Mouse (Mus musculus): ENCODE measurements around the gene Lpgat1. TPM values are rescaled to one million over a fixed set of nuclear protein-coding genes. Genes with fewer than 3 reads are reported as not detected.

Lpgat1 gene
- polyA plus RNA-seq (2014; fragmentation: Nextera tagmentation; extraction: Ambion mirVana), result 59.3 and 65.6 TPM in 2 replicates

GRCm38 (mm10) chr1:191717601-191718498 is at the start of gene Lpgat1:
Lpgat1 (plus strand) TSS chr1:191717834.
- WGBS, result under 1% methylated on average over 89 of the region's 113 CpGs
- Histone ChIP-seq H3K27me3 (ENCODE audit: control insufficient read depth, insufficient read depth, low read length) (no peaks in the 10 kb centered on the region), H3K4me1 (ENCODE audit: control insufficient read depth in 2 of 2, insufficient read depth in 2 of 2, low read length in 2 of 2) (peaks cover 5 to 29% of the 10 kb centered on the region in 2 experiments; a peak in 3 of 4 replicates), H3K9me3 (ENCODE audit: control insufficient read depth, low read length) (no peaks in the 10 kb centered on the region), H3K4me2 (ENCODE audit: low read length) (peak within 1 kb of the TSS; percentile 69), H3K27ac (replicated peaks in 1 of 2; ENCODE audit: control insufficient read depth in 1 of 2, insufficient read depth in 1 of 2, low read depth in 2 of 2, low read length in 2 of 2) (peak within 1 kb of the TSS; percentile 76 to 94), H3K36me3 (ENCODE audit: control insufficient read depth, insufficient read depth, low read length) (peaks cover 24% of the 10 kb centered on the region), H3K9ac (ENCODE audit: low read length) (peak within 1 kb of the TSS; percentile 93), H3K4me3 (ENCODE audit: control insufficient read depth in 1 of 2, insufficient read depth in 1 of 2, low read depth in 1 of 2, low read length in 2 of 2) (peak within 1 kb of the TSS; percentile 70 to 78)
- ATAC-seq (ENCODE audit: insufficient number of reproducible peaks, insufficient read depth, low FRiP score, low read depth), result peak; percentile 84

GRCm38 (mm10) chr1:191668030-191668429 is 49.6 kb upstream of the Lpgat1 start:
- Histone ChIP-seq H3K4me2 (ENCODE audit: low read length) (no peak overlapping the region), H3K4me1 (ENCODE audit: control insufficient read depth in 2 of 2, insufficient read depth in 2 of 2, low read length in 2 of 2) (no peaks in the 10 kb centered on the region), H3K9me3 (ENCODE audit: control insufficient read depth, low read length) (no peaks in the 10 kb centered on the region), H3K36me3 (ENCODE audit: control insufficient read depth, insufficient read depth, low read length) (no peaks in the 10 kb centered on the region), H3K27me3 (ENCODE audit: control insufficient read depth, insufficient read depth, low read length) (no peaks in the 10 kb centered on the region), H3K9ac (ENCODE audit: low read length) (no peak overlapping the region), H3K27ac (replicated peaks in 1 of 2; ENCODE audit: control insufficient read depth in 1 of 2, insufficient read depth in 1 of 2, low read depth in 2 of 2, low read length in 2 of 2) (no peak overlapping the region), H3K4me3 (ENCODE audit: control insufficient read depth in 1 of 2, insufficient read depth in 1 of 2, low read depth in 1 of 2, low read length in 2 of 2) (no peak overlapping the region)
- 69% methylated on average over 9 of the region's 9 CpGs for WGBS
- no peak for ATAC-seq (ENCODE audit: insufficient number of reproducible peaks, insufficient read depth, low FRiP score, low read depth)

GRCm38 (mm10) chr1:191674071-191674470 is 43.6 kb upstream of the Lpgat1 start:
- ATAC-seq (ENCODE audit: insufficient number of reproducible peaks, insufficient read depth, low FRiP score, low read depth), result no peak
- no peak overlapping the region for H3K4me3 ChIP-seq (ENCODE audit: control insufficient read depth in 1 of 2, insufficient read depth in 1 of 2, low read depth in 1 of 2, low read length in 2 of 2)
- 68% methylated on average over 5 of the region's 5 CpGs for WGBS

GRCm38 (mm10) chr1:191681633-191682032 is 36.0 kb upstream of the Lpgat1 start:
- Histone ChIP-seq H3K4me3 (ENCODE audit: control insufficient read depth in 1 of 2, insufficient read depth in 1 of 2, low read depth in 1 of 2, low read length in 2 of 2) (no peak overlapping the region), H3K9me3 (ENCODE audit: control insufficient read depth, low read length) (peaks cover 15% of the 10 kb centered on the region), H3K27me3 (ENCODE audit: control insufficient read depth, insufficient read depth, low read length) (no peaks in the 10 kb centered on the region), H3K9ac (ENCODE audit: low read length) (no peak overlapping the region), H3K4me1 (ENCODE audit: control insufficient read depth in 2 of 2, insufficient read depth in 2 of 2, low read length in 2 of 2) (no peaks in the 10 kb centered on the region), H3K4me2 (ENCODE audit: low read length) (no peak overlapping the region), H3K36me3 (ENCODE audit: control insufficient read depth, insufficient read depth, low read length) (no peaks in the 10 kb centered on the region), H3K27ac (replicated peaks in 1 of 2; ENCODE audit: control insufficient read depth in 1 of 2, insufficient read depth in 1 of 2, low read depth in 2 of 2, low read length in 2 of 2) (no peak overlapping the region)
- 54% methylated on average over 2 of the region's 2 CpGs for WGBS
- no peak for ATAC-seq (ENCODE audit: insufficient number of reproducible peaks, insufficient read depth, low FRiP score, low read depth)

More at GRCm38 (mm10) chr1:191674071-191674470, 43.6 kb upstream of the Lpgat1 start:
- Histone ChIP-seq H3K27ac (replicated peaks in 1 of 2; ENCODE audit: control insufficient read depth in 1 of 2, insufficient read depth in 1 of 2, low read depth in 2 of 2, low read length in 2 of 2) (no peak overlapping the region), H3K36me3 (ENCODE audit: control insufficient read depth, insufficient read depth, low read length) (no peaks in the 10 kb centered on the region), H3K27me3 (ENCODE audit: control insufficient read depth, insufficient read depth, low read length) (no peaks in the 10 kb centered on the region), H3K4me1 (ENCODE audit: control insufficient read depth in 2 of 2, insufficient read depth in 2 of 2, low read length in 2 of 2) (no peaks in the 10 kb centered on the region), H3K4me2 (ENCODE audit: low read length) (no peak overlapping the region), H3K9me3 (ENCODE audit: control insufficient read depth, low read length) (no peaks in the 10 kb centered on the region), H3K9ac (ENCODE audit: low read length) (no peak overlapping the region)

GRCm38 (mm10) chr1:191687531-191687930 is 30.1 kb upstream of the Lpgat1 start:
- no peak for ATAC-seq (ENCODE audit: insufficient number of reproducible peaks, insufficient read depth, low FRiP score, low read depth)
- no peak overlapping the region for H3K9ac ChIP-seq (ENCODE audit: low read length)
- H3K27ac ChIP-seq (replicated peaks in 1 of 2; ENCODE audit: control insufficient read depth in 1 of 2, insufficient read depth in 1 of 2, low read depth in 2 of 2, low read length in 2 of 2), result no peak overlapping the region
- WGBS, result 85% methylated on average over 7 of the region's 7 CpGs
- no peaks in the 10 kb centered on the region for H3K36me3 ChIP-seq (ENCODE audit: control insufficient read depth, insufficient read depth, low read length)
- H3K4me1 ChIP-seq (ENCODE audit: control insufficient read depth in 2 of 2, insufficient read depth in 2 of 2, low read length in 2 of 2), result no peaks in the 10 kb centered on the region
- no peak overlapping the region for H3K4me2 ChIP-seq (ENCODE audit: low read length)
- no peak overlapping the region for H3K4me3 ChIP-seq (ENCODE audit: control insufficient read depth in 1 of 2, insufficient read depth in 1 of 2, low read depth in 1 of 2, low read length in 2 of 2)
- H3K27me3 ChIP-seq (ENCODE audit: control insufficient read depth, insufficient read depth, low read length), result no peaks in the 10 kb centered on the region
- H3K9me3 ChIP-seq (ENCODE audit: control insufficient read depth, low read length), result peaks cover 15% of the 10 kb centered on the region

- H3K27ac ChIP-seq (replicated peaks in 1 of 2; ENCODE audit: control insufficient read depth in 1 of 2, insufficient read depth in 1 of 2, low read depth in 2 of 2, low read length in 2 of 2), result peak overlapping the region; percentile 19 to 63; a peak in 2 of 4 replicates
- WGBS, result 24% methylated on average over 4 of the region's 4 CpGs
- no peak overlapping the region for H3K9ac ChIP-seq (ENCODE audit: low read length)
- H3K9me3 ChIP-seq (ENCODE audit: control insufficient read depth, low read length), result no peaks in the 10 kb centered on the region
- no peaks in the 10 kb centered on the region for H3K36me3 ChIP-seq (ENCODE audit: control insufficient read depth, insufficient read depth, low read length)
- peaks cover 6 to 19% of the 10 kb centered on the region in 2 experiments for H3K4me1 ChIP-seq (ENCODE audit: control insufficient read depth in 2 of 2, insufficient read depth in 2 of 2, low read length in 2 of 2)
- peak overlapping the region; percentile 47 for H3K4me2 ChIP-seq (ENCODE audit: low read length)
- H3K4me3 ChIP-seq (ENCODE audit: control insufficient read depth in 1 of 2, insufficient read depth in 1 of 2, low read depth in 1 of 2, low read length in 2 of 2), result no peak overlapping the region
- ATAC-seq (ENCODE audit: insufficient number of reproducible peaks, insufficient read depth, low FRiP score, low read depth), result no peak
- no peaks in the 10 kb centered on the region for H3K27me3 ChIP-seq (ENCODE audit: control insufficient read depth, insufficient read depth, low read length)
These were observed 24.4 kb upstream of the Lpgat1 start for GRCm38 (mm10) chr1:191693231-191693630.

- Histone ChIP-seq H3K9me3 (ENCODE audit: control insufficient read depth, low read length) (no peaks in the 10 kb centered on the region), H3K4me3 (ENCODE audit: control insufficient read depth in 1 of 2, insufficient read depth in 1 of 2, low read depth in 1 of 2, low read length in 2 of 2) (no peak overlapping the region), H3K4me2 (ENCODE audit: low read length) (no peak overlapping the region), H3K36me3 (ENCODE audit: control insufficient read depth, insufficient read depth, low read length) (no peaks in the 10 kb centered on the region), H3K27ac (replicated peaks in 1 of 2; ENCODE audit: control insufficient read depth in 1 of 2, insufficient read depth in 1 of 2, low read depth in 2 of 2, low read length in 2 of 2) (no peak overlapping the region), H3K4me1 (ENCODE audit: control insufficient read depth in 2 of 2, insufficient read depth in 2 of 2, low read length in 2 of 2) (peaks cover 2 to 12% of the 10 kb centered on the region in 2 experiments; a peak in 3 of 4 replicates), H3K9ac (ENCODE audit: low read length) (no peak overlapping the region), H3K27me3 (ENCODE audit: control insufficient read depth, insufficient read depth, low read length) (no peaks in the 10 kb centered on the region)
- ATAC-seq (ENCODE audit: insufficient number of reproducible peaks, insufficient read depth, low FRiP score, low read depth), result no peak
- WGBS, result 20% methylated on average over 1 of the region's 1 CpGs
These were observed 19.3 kb upstream of the Lpgat1 start for GRCm38 (mm10) chr1:191698253-191698795.

All from heart, embryonic 14.5 days (tissue).